Mouse (Mus musculus) hindbrain, postnatal 0 days (tissue): ENCODE results near the gene Ldlrad1. TPM values are rescaled to one million over a fixed set of nuclear protein-coding genes. Genes with fewer than 3 reads are reported as not detected.

Source experiments
- ATAC-seq: fragments of 200-750 bp; cut with Nextera tagmentation; 2 replicates; pipeline ENCODE4 v1.8.0; 2017; ENCODE audit warnings: mild to moderate bottlenecking, moderate TSS enrichment, moderate library complexity
- DNase-seq: peaks from one replicate; pipeline ENCODE4 v3.0.0-alpha.2; 2015; ENCODE audit warnings: low spot score
- H3K27ac ChIP-seq: fragments of 300-500 bp; sonication (generic); 2 replicates; pipeline ENCODE4 v1.5.1; 2014; ENCODE audit warnings: mild to moderate bottlenecking
- H3K27me3 ChIP-seq: fragments of 300-500 bp; sonication (generic); 2 replicates; pipeline ENCODE4 v1.6.1; 2014; ENCODE audit warnings: low read length, mixed read lengths; ENCODE audit not compliant: insufficient read depth
- H3K36me3 ChIP-seq: fragments of 300-500 bp; sonication (generic); 2 replicates; pipeline ENCODE4 v1.6.1; 2014; ENCODE audit warnings: low read length, mixed read lengths; ENCODE audit not compliant: insufficient read depth
- H3K4me1 ChIP-seq: fragments of 300-500 bp; sonication (generic); 2 replicates; pipeline ENCODE4 v1.6.1; 2014; ENCODE audit warnings: antibody characterized with exemption, low read length, mixed read lengths; ENCODE audit not compliant: insufficient read depth
- H3K4me2 ChIP-seq: fragments of 300-500 bp; sonication (generic); 2 replicates; pipeline ENCODE4 v1.6.1; 2014; ENCODE audit warnings: low read depth, mild to moderate bottlenecking, low read length, moderate library complexity, mixed read lengths
- H3K4me3 ChIP-seq: fragments of 300-500 bp; sonication (generic); 2 replicates; pipeline ENCODE4 v1.5.1; 2014; ENCODE audit warnings: low read length
- H3K9ac ChIP-seq: fragments of 300-500 bp; sonication (generic); replicated peaks from 2 replicates; pipeline ENCODE4 v1.6.1; 2014; ENCODE audit warnings: mild to moderate bottlenecking, low read length, moderate library complexity, mixed read lengths
- H3K9me3 ChIP-seq: fragments of 300-500 bp; sonication (generic); 2 replicates; pipeline ENCODE4 v1.6.1; 2016; ENCODE audit warnings: low read length, mixed read lengths
- CTCF ChIP-seq: IDR thresholded peaks from 2 replicates; pipeline ENCODE4 v1.5.1; 2016; ENCODE audit warnings: antibody characterized with exemption, control low read depth, low read depth
- WGBS: fragments of 180-500 bp; shearing (Covaris S2); extraction: QIAGEN DNeasy Blood & Tissue Kit; methylation state at CpG from one replicate; pipeline ENCODE4 v1.1.7; 2014; 5-methylcytosine and 5-hydroxymethylcytosine counted together
- polyA plus RNA-seq: library from polyadenylated mRNA; unstranded; fragments of >200 nt; fragmentation: Nextera tagmentation; extraction: Ambion mirVana; gene quantifications from 2 replicates; pipeline ENCODE4 v1.2.1, GENCODE M21; 2015
- total RNA-seq: library from RNA; depleted of rRNA; stranded (reverse); fragments of >200 nt; gene quantifications from 2 replicates; pipeline ENCODE4 v1.2.3, GENCODE M21; 2014

Gene Ldlrad1
- total and polyA plus RNA-seq, 2 experiments from 2014 or later, result not detected

DNA sequence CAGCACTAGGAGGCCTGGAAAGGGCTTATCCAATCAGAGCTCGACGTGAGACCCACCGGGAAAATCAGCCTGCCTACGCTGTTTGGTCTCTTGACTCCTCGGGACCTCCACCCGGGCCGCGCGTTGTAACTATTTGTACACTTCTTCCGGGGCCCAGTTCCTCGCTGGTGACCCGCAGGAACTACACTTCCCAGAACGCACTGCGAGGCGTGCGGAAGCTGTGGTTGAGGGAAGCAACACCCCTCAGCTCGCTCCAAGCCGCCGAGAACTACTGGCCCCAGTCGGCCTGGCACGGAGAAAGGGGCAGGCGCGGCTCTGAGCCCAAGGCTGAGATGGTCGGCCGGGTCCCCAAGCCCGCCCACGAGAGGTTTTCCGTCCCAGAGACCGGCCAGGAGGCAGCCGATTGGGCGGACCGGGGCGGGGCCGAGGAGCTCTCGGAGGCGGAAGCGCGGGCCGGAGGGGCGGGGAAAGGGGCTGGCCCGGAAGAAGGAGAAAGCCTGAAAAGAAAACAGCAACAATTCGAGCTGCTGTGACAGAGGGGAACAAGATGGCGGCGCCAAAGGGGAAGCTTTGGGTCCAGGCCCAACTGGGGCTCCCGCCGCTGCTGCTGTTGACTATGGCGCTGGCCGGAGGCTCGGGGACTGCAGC is 30.7 kb upstream of the Ldlrad1 start, which contains the start of gene Tmem59:
Gene Tmem59, plus strand, starts transcription at position 218 of the 648 bp plus-strand sequence.
- H3K4me1 ChIP-seq, result peaks cover 2% of the 10 kb centered on the region; the same call in 1 of the 2 replicates
- H3K9ac ChIP-seq, result peak within 1 kb of the TSS; percentile 89
- H3K4me2 ChIP-seq, result peak within 1 kb of the TSS; percentile 62
- peak within 1 kb of the TSS; percentile 96 for H3K27ac ChIP-seq
- no peaks in the 10 kb centered on the region for H3K9me3 ChIP-seq
- under 1% methylated on average over 49 of the region's 49 CpGs for WGBS
- DNase-seq (peak; percentile 97), ATAC-seq (peak; percentile 98)
- TF ChIP-seq CTCF, result no peak; the same call in 1 of the 2 replicates
- no peaks in the 10 kb centered on the region for H3K27me3 ChIP-seq
- no peaks in the 10 kb centered on the region for H3K36me3 ChIP-seq
- H3K4me3 ChIP-seq, result peak within 1 kb of the TSS; percentile 90

DNA sequence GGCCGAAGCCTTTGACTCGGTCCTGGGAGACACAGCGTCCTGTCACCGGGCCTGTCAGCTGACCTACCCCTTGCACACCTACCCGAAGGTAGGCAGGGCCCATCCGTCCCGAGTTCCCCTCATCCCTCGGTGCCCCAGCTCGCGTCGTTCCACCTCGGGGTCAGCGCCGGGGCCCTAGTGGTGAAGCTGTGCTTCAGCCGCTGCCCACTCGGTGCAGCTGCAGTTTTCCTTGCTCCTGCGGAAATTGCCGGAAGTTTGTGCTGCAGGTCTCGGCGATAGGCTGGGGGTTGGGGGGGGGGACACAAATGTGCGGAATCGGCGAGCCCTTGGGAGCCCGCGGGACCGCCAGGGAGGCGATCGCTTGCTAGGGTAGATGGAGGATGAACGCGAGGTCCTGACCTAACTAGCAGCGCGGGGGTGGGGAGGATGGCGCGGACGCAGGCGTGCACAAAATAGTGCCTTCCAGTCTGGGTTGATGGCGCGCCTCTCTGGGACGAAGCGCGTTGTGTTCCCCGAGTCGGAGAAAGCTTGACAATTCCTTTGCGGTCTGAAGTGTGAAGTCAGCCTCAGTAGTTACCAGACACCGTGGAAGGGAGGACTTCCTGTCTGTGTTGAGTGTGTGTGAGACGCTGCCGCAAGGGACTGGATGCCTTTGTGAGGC is 30.0 kb upstream of the Ldlrad1 start, which contains the start of gene Tceanc2:
Gene Tceanc2, minus strand, starts transcription at position 287 of the 661 bp plus-strand sequence.
- H3K36me3 ChIP-seq, result no peaks in the 10 kb centered on the region
- no peaks in the 10 kb centered on the region for H3K27me3 ChIP-seq
- H3K4me1 ChIP-seq, result peaks cover 2% of the 10 kb centered on the region; the same call in 1 of the 2 replicates
- TF ChIP-seq CTCF, result peak; percentile 49
- H3K4me3 ChIP-seq, result peak within 1 kb of the TSS; percentile 90
- H3K27ac ChIP-seq, result peak within 1 kb of the TSS; percentile 96
- DNase-seq, result peak; percentile 62
- peak within 1 kb of the TSS; percentile 62 for H3K4me2 ChIP-seq
- H3K9ac ChIP-seq, result peak within 1 kb of the TSS; percentile 89
- ATAC-seq, result peak; percentile 69
- 0% methylated on average over 47 of the region's 47 CpGs for WGBS
- H3K9me3 ChIP-seq, result no peaks in the 10 kb centered on the region

DNA sequence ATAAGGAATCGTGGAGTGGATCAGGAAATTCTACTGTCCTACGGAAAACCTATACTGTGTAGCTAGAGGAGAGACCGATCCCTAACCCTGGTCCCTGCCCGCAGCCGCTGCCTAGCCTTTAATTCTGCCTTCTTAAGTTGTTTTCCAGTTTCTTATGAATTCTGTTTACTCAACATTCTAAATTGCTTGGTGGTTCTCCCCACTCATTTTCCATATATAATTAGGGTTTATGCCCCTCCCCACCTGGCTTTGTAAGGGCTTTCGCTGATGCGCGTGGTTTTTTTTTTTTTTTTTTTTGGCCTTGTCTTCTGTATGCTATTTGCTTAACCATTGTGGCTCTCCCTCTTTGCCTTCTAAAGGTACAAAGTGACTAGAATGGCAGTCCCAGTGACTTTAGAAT is 29.4 kb upstream of the Ldlrad1 start:
- WGBS, result under 1% methylated on average over 8 of the region's 8 CpGs
- no peak for ATAC-seq
- Histone ChIP-seq H3K27ac (peak overlapping the region; percentile 96), H3K9me3 (no peaks in the 10 kb centered on the region), H3K4me3 (peak overlapping the region; percentile 90), H3K4me1 (peaks cover 2% of the 10 kb centered on the region; the same call in 1 of the 2 replicates), H3K9ac (peak overlapping the region; percentile 89), H3K4me2 (peak overlapping the region; percentile 62), H3K36me3 (no peaks in the 10 kb centered on the region), H3K27me3 (no peaks in the 10 kb centered on the region)
- no peak for TF ChIP-seq CTCF
- no peak for DNase-seq

DNA sequence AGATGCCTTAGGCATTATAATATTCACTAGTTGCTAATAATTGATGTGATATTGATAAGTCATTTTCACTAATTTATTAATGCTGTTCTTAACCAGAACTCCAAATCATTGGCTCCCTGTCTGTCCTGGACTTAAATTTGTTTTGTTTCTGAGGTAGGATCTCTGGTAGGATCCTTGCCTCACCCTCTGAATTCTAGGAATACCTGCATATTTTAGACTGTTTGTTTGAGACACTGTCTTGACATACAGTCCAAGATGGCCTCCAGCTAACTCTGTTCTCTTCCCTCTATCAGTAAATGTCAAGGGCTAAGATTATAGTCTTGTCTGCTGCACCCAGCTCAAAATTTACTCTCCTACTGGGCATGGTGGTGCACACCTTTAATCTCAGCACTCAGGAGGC is 28.2 kb upstream of the Ldlrad1 start:
- no peak overlapping the region for H3K9ac ChIP-seq
- no peak for DNase-seq
- H3K27me3 ChIP-seq, result no peaks in the 10 kb centered on the region
- H3K27ac ChIP-seq, result no peak overlapping the region
- peaks cover 2% of the 10 kb centered on the region; the same call in 1 of the 2 replicates for H3K4me1 ChIP-seq
- ATAC-seq, result no peak
- TF ChIP-seq CTCF, result no peak
- H3K9me3 ChIP-seq, result no peaks in the 10 kb centered on the region
- H3K4me3 ChIP-seq, result no peak overlapping the region
- peak overlapping the region; percentile 1; the same call in 1 of the 2 replicates for H3K4me2 ChIP-seq
- H3K36me3 ChIP-seq, result no peaks in the 10 kb centered on the region

- H3K4me3 ChIP-seq, result no peak overlapping the region
- DNase-seq (no peak), ATAC-seq (no peak)
- no peak for TF ChIP-seq CTCF
- peaks cover 9% of the 10 kb centered on the region; the same call in 1 of the 2 replicates for H3K36me3 ChIP-seq
- no peak overlapping the region for H3K27ac ChIP-seq
- WGBS, result 88% methylated on average over 6 of the region's 6 CpGs
- no peak overlapping the region for H3K9ac ChIP-seq
- H3K4me2 ChIP-seq, result no peak overlapping the region
- peaks cover 2% of the 10 kb centered on the region; the same call in 1 of the 2 replicates for H3K4me1 ChIP-seq
- H3K9me3 ChIP-seq, result no peaks in the 10 kb centered on the region
- no peaks in the 10 kb centered on the region for H3K27me3 ChIP-seq
Observed at GRCm38 (mm10) chr4:107181866-107182265, 27.1 kb upstream of the Ldlrad1 start.

DNA sequence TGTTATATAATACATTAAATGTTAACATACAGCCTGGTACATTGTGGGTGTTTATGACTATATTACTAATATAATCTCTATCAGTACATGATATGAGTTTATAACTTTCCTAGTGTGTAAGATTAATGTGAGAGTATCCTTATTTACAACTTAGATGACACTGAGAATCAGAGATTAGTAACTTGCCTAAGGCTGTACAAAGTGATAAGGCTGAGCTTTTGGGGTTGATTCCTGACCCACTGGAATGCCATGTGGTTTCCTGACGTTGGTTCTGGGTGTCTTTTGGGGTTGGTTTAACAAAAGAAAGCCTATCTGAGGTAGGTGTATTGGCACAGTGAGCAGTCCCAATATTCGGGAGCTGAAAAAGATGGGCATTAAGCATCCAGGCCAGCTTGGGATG is 26.2 kb upstream of the Ldlrad1 start:
- Histone ChIP-seq H3K4me1 (peaks cover 2% of the 10 kb centered on the region; the same call in 1 of the 2 replicates), H3K36me3 (peaks cover 12% of the 10 kb centered on the region; the same call in 1 of the 2 replicates), H3K27me3 (no peaks in the 10 kb centered on the region), H3K27ac (no peak overlapping the region), H3K9ac (no peak overlapping the region), H3K4me3 (no peak overlapping the region), H3K4me2 (no peak overlapping the region), H3K9me3 (no peaks in the 10 kb centered on the region)
- no peak for DNase-seq
- TF ChIP-seq CTCF, result no peak
- ATAC-seq, result no peak
- 67% methylated on average over 2 of the region's 2 CpGs for WGBS
